Mouse (Mus musculus) megakaryocyte, embryonic 14.5 days (primary cell): ENCODE measurements at regions not wholly inside any gene's neighbourhood (a gene's known extent, or its start where the extent isn't known, plus 50 kb on each side); places are given as distances from the start of the nearest gene placed in this dataset.

ENCODE experiments used
- FLI1 ChIP-seq: IDR thresholded peaks from 2 replicates; pipeline ENCODE4 v1.6.1; 2012; ENCODE audit warnings: low read length, inconsistent platforms, mixed read lengths
- GATA1 ChIP-seq: IDR thresholded peaks from 3 replicates; pipeline ENCODE4 v1.6.1; 2012; ENCODE audit warnings: mixed read lengths, low read length, inconsistent platforms, borderline replicate concordance

- TF ChIP-seq GATA1 (no peak), FLI1 (no peak)
Observed at GRCm38 (mm10) chr13:47860316-47860715, 400.7 kb upstream of the Id4 start.
